Mouse (Mus musculus) midbrain, postnatal 0 days (tissue): ENCODE results near the gene Sept6. TPM values are rescaled to one million over a fixed set of nuclear protein-coding genes. Genes with fewer than 3 reads are reported as not detected.
"Not testable (repeated sequence)": the region's sequence is repeated elsewhere in the genome, so short reads cannot be mapped to it uniquely, and the experiment has no call there.

ENCODE experiments used
- ATAC-seq: fragments of 200-750 bp; cut with Nextera tagmentation; 2 replicates; pipeline ENCODE4 v1.8.0; 2017; ENCODE audit warnings: moderate number of reproducible peaks, mild to moderate bottlenecking, moderate TSS enrichment, moderate library complexity; ENCODE audit not compliant: low FRiP score
- DNase-seq: peaks from one replicate; pipeline ENCODE4 v3.0.0-alpha.2; 2015; ENCODE audit warnings: low spot score
- H3K27ac ChIP-seq: fragments of 300-500 bp; sonication (generic); 2 replicates; pipeline ENCODE4 v1.5.1; 2014; ENCODE audit warnings: low read depth, mild to moderate bottlenecking, low read length, mixed read lengths
- H3K27me3 ChIP-seq: fragments of 300-500 bp; sonication (generic); 2 replicates; pipeline ENCODE4 v1.6.1; 2014; ENCODE audit warnings: low read length, control low read depth, mixed read lengths; ENCODE audit not compliant: insufficient read depth
- H3K36me3 ChIP-seq: fragments of 300-500 bp; sonication (generic); 2 replicates; pipeline ENCODE4 v1.6.1; 2014; ENCODE audit warnings: low read length, control low read depth, mixed read lengths; ENCODE audit not compliant: insufficient read depth
- H3K4me1 ChIP-seq: fragments of 300-500 bp; sonication (generic); 2 replicates; pipeline ENCODE4 v1.6.1; 2014; ENCODE audit warnings: mild to moderate bottlenecking, control low read depth, antibody characterized with exemption, low read length, mixed read lengths; ENCODE audit not compliant: insufficient read depth
- H3K4me2 ChIP-seq: fragments of 300-500 bp; sonication (generic); 2 replicates; pipeline ENCODE4 v1.6.1; 2014; ENCODE audit warnings: low read depth, mild to moderate bottlenecking, low read length, mixed read lengths; ENCODE audit not compliant: poor library complexity, severe bottlenecking
- H3K4me3 ChIP-seq: fragments of 300-500 bp; sonication (generic); 2 replicates; pipeline ENCODE4 v1.5.1; 2014; ENCODE audit warnings: low read depth, mild to moderate bottlenecking, low read length, moderate library complexity
- H3K9ac ChIP-seq: fragments of 300-500 bp; sonication (generic); replicated peaks from 2 replicates; pipeline ENCODE4 v1.6.1; 2014; ENCODE audit warnings: mild to moderate bottlenecking, low read length, moderate library complexity, mixed read lengths; ENCODE audit not compliant: poor library complexity, severe bottlenecking
- H3K9me3 ChIP-seq: fragments of 300-500 bp; sonication (generic); 2 replicates; pipeline ENCODE4 v1.6.1; 2016; ENCODE audit warnings: low read length, control low read depth
- CTCF ChIP-seq: IDR thresholded peaks from 2 replicates; pipeline ENCODE4 v1.5.1; 2016; ENCODE audit warnings: antibody characterized with exemption, mild to moderate bottlenecking
- WGBS: fragments of 180-500 bp; shearing (Covaris S2); extraction: QIAGEN DNeasy Blood & Tissue Kit; methylation state at CpG from one replicate; pipeline ENCODE4 v1.1.7; 2014; 5-methylcytosine and 5-hydroxymethylcytosine counted together
- polyA plus RNA-seq: library from polyadenylated mRNA; unstranded; fragments of >200 nt; fragmentation: Nextera tagmentation; extraction: Ambion mirVana; gene quantifications from 2 replicates; pipeline ENCODE4 v1.2.1, GENCODE M21; 2015
- total RNA-seq: library from RNA; depleted of rRNA; stranded (reverse); fragments of >200 nt; gene quantifications from 2 replicates; pipeline ENCODE4 v1.2.3, GENCODE M21; 2014

Gene Sept6
- total and polyA plus RNA-seq, 2 experiments from 2014 or later: 66.2 to 81.4 TPM

- no peaks in the 10 kb centered on the region for H3K36me3 ChIP-seq
- no peak for DNase-seq
- no peak for TF ChIP-seq CTCF
- 24% methylated on average over 3 of the region's 3 CpGs for WGBS
- peak overlapping the region; percentile 80 for H3K27ac ChIP-seq
- no peaks in the 10 kb centered on the region for H3K27me3 ChIP-seq
- peak overlapping the region; percentile 56 for H3K4me3 ChIP-seq
- no peak for ATAC-seq
- peak overlapping the region; percentile 46 for H3K4me2 ChIP-seq
- H3K9me3 ChIP-seq: no peaks in the 10 kb centered on the region
- no peaks in the 10 kb centered on the region for H3K4me1 ChIP-seq
- peak overlapping the region; percentile 70 for H3K9ac ChIP-seq
These were observed 89.9 kb downstream of the Sept6 start for GRCm38 (mm10) chrX:36901655-36902054.

GRCm38 (mm10) chrX:36898931-36899330 lies 92.7 kb downstream of the Sept6 start:
- DNase-seq: peak; percentile 14
- TF ChIP-seq CTCF: peak; percentile 45
- H3K27ac ChIP-seq, H3K9ac ChIP-seq, H3K4me3 ChIP-seq, H3K36me3 ChIP-seq, H3K4me1 ChIP-seq, H3K4me2 ChIP-seq, ATAC-seq, H3K27me3 ChIP-seq, H3K9me3 ChIP-seq: not testable (repeated sequence)
- WGBS: 42% methylated on average over 1 of the region's 1 CpGs

GRCm38 (mm10) chrX:36884719-36885118 lies 106.9 kb downstream of the Sept6 start:
- 96% methylated on average over 1 of the region's 1 CpGs for WGBS
- Histone ChIP-seq H3K9me3 (no peaks in the 10 kb centered on the region), H3K27ac (no peak overlapping the region), H3K4me3 (no peak overlapping the region), H3K4me1 (no peaks in the 10 kb centered on the region), H3K27me3 (no peaks in the 10 kb centered on the region), H3K4me2 (no peak overlapping the region), H3K36me3 (no peaks in the 10 kb centered on the region), H3K9ac (no peak overlapping the region)
- DNase-seq (no peak), ATAC-seq (no peak)
- peak; percentile 51 for TF ChIP-seq CTCF

- peak overlapping the region; percentile 71 for H3K9ac ChIP-seq
- H3K27ac ChIP-seq: peak overlapping the region; percentile 62; the same call in 1 of the 2 replicates
- ATAC-seq (peak; percentile 57; the same call in 1 of the 2 replicates), DNase-seq (no peak)
- WGBS: 20% methylated on average over 31 of the region's 36 CpGs
- peak overlapping the region; percentile 60 for H3K4me2 ChIP-seq
- no peaks in the 10 kb centered on the region for H3K36me3 ChIP-seq
- no peaks in the 10 kb centered on the region for H3K27me3 ChIP-seq
- H3K4me1 ChIP-seq: no peaks in the 10 kb centered on the region
- no peaks in the 10 kb centered on the region for H3K9me3 ChIP-seq
- peak overlapping the region; percentile 69 for H3K4me3 ChIP-seq
- no peak for TF ChIP-seq CTCF
These were observed 116.9 kb downstream of the Sept6 start for GRCm38 (mm10) chrX:36874704-36875128.

GRCm38 (mm10) chrX:36874178-36874696 lies 117.4 kb downstream of the Sept6 start:
- ATAC-seq (peak; percentile 97), DNase-seq (peak; percentile 81)
- no peaks in the 10 kb centered on the region for H3K27me3 ChIP-seq
- H3K9ac ChIP-seq: peak overlapping the region; percentile 71
- no peaks in the 10 kb centered on the region for H3K36me3 ChIP-seq
- no peaks in the 10 kb centered on the region for H3K9me3 ChIP-seq
- WGBS: 11% methylated on average over 57 of the region's 57 CpGs
- H3K27ac ChIP-seq: peak overlapping the region; percentile 62; the same call in 1 of the 2 replicates
- H3K4me3 ChIP-seq: peak overlapping the region; percentile 69
- peak overlapping the region; percentile 60 for H3K4me2 ChIP-seq
- H3K4me1 ChIP-seq: no peaks in the 10 kb centered on the region
- TF ChIP-seq CTCF: no peak

- H3K27ac ChIP-seq: peak within 1 kb of the TSS; percentile 62; the same call in 1 of the 2 replicates
- peak within 1 kb of the TSS; percentile 60 for H3K4me2 ChIP-seq
- ATAC-seq: peak; percentile 24; the same call in 1 of the 2 replicates
- no peaks in the 10 kb centered on the region for H3K27me3 ChIP-seq
- H3K9me3 ChIP-seq: no peaks in the 10 kb centered on the region
- peak within 1 kb of the TSS; percentile 71 for H3K9ac ChIP-seq
- TF ChIP-seq CTCF: no peak
- H3K36me3 ChIP-seq: no peaks in the 10 kb centered on the region
- peak within 1 kb of the TSS; percentile 69 for H3K4me3 ChIP-seq
- DNase-seq: no peak
- no peaks in the 10 kb centered on the region for H3K4me1 ChIP-seq
- 23% methylated on average over 8 of the region's 8 CpGs for WGBS
These were observed 117.8 kb downstream of the Sept6 start, which contains the start of the genes Ube2a and C330007P06Rik for GRCm38 (mm10) chrX:36873765-36874164. Gene Ube2a, plus strand, starts transcription at chrX:36873900. Gene C330007P06Rik, minus strand, starts transcription at chrX:36874111.
